Mouse (Mus musculus) midbrain, embryonic 12.5 days (tissue): ENCODE data around the gene Ippk. TPM values are rescaled to one million over a fixed set of nuclear protein-coding genes. Genes with fewer than 3 reads are reported as not detected.

Experiments used
- ATAC-seq: fragments of 200-750 bp; cut with Nextera tagmentation; 2 replicates; pipeline ENCODE4 v1.8.0; 2017; ENCODE audit warnings: low read depth, moderate TSS enrichment, moderate library complexity; ENCODE audit not compliant: low FRiP score
- H3K27ac ChIP-seq: fragments of 300-500 bp; sonication (generic); replicated peaks from 2 replicates; pipeline ENCODE4 v1.5.1; 2016; ENCODE audit warnings: mild to moderate bottlenecking
- H3K27me3 ChIP-seq: fragments of 300-500 bp; sonication (generic); 2 replicates; pipeline ENCODE4 v1.6.1; 2016; ENCODE audit warnings: mild to moderate bottlenecking
- H3K36me3 ChIP-seq: fragments of 300-500 bp; sonication (generic); 2 replicates; pipeline ENCODE4 v1.6.1; 2016
- H3K4me1 ChIP-seq: fragments of 300-500 bp; sonication (generic); 2 replicates; pipeline ENCODE4 v1.6.1; 2016
- H3K4me2 ChIP-seq: fragments of 300-500 bp; sonication (generic); replicated peaks from 2 replicates; pipeline ENCODE4 v1.6.1; 2016; ENCODE audit warnings: mild to moderate bottlenecking, moderate library complexity
- H3K4me3 ChIP-seq: fragments of 300-500 bp; sonication (generic); 2 replicates; pipeline ENCODE4 v1.5.1; 2016; ENCODE audit warnings: mild to moderate bottlenecking
- H3K9ac ChIP-seq: fragments of 300-500 bp; sonication (generic); replicated peaks from 2 replicates; pipeline ENCODE4 v1.6.1; 2016; ENCODE audit warnings: mild to moderate bottlenecking, moderate library complexity
- H3K9me3 ChIP-seq: fragments of 300-500 bp; sonication (generic); 2 replicates; pipeline ENCODE4 v1.6.1; 2016; ENCODE audit warnings: mild to moderate bottlenecking
- WGBS: fragments of 180-500 bp; shearing (Covaris S2); methylation state at CpG from one replicate; pipeline ENCODE4 v1.1.7; 2016; 5-methylcytosine and 5-hydroxymethylcytosine counted together
- polyA plus RNA-seq: library from polyadenylated mRNA; unstranded; fragments of >200 nt; fragmentation: Nextera tagmentation; extraction: Ambion mirVana; gene quantifications from 2 replicates; pipeline ENCODE4 v1.2.1, GENCODE M21; 2016

Gene Ippk
- polyA plus RNA-seq, 1 experiment from 2014 or later, result 16.3 TPM

DNA sequence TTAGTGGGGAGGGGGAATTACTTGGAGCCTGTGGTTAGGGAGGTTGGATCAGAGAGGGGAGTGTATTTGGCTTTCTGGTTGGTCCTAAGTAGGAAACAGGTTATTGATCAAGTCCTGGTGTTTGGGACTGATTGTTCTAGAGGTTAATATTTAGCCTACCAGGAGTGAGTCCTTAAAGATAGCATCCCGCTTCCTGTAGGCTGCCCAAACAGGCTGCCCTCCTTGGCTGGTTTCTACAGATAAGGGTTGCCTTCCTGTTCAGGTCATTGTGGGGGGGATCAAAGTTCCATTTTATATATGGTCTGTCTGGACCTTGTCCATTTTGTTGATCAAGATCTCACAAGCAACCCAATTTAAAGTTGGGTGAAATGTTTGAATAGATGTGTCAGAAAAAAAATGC, 27.5 kb upstream of the Ippk start:
- no peaks in the 10 kb centered on the region for H3K4me1 ChIP-seq
- no peak overlapping the region for H3K4me2 ChIP-seq
- WGBS, result 92% methylated on average over 1 of the region's 1 CpGs
- ATAC-seq, result no peak
- H3K4me3 ChIP-seq, result no peak overlapping the region
- H3K27me3 ChIP-seq, result no peaks in the 10 kb centered on the region
- H3K36me3 ChIP-seq, result peaks cover 17% of the 10 kb centered on the region
- no peaks in the 10 kb centered on the region for H3K9me3 ChIP-seq
- no peak overlapping the region for H3K9ac ChIP-seq
- H3K27ac ChIP-seq, result no peak overlapping the region

GRCm38 (mm10) chr13:49394886-49395447, 26.1 kb upstream of the Ippk start:
- Histone ChIP-seq H3K4me2 (no peak overlapping the region), H3K4me1 (no peaks in the 10 kb centered on the region), H3K36me3 (peaks cover 14% of the 10 kb centered on the region), H3K9me3 (no peaks in the 10 kb centered on the region), H3K4me3 (no peak overlapping the region), H3K27me3 (no peaks in the 10 kb centered on the region), H3K9ac (no peak overlapping the region), H3K27ac (no peak overlapping the region)
- WGBS, result 97% methylated on average over 3 of the region's 3 CpGs
- no peak for ATAC-seq

DNA sequence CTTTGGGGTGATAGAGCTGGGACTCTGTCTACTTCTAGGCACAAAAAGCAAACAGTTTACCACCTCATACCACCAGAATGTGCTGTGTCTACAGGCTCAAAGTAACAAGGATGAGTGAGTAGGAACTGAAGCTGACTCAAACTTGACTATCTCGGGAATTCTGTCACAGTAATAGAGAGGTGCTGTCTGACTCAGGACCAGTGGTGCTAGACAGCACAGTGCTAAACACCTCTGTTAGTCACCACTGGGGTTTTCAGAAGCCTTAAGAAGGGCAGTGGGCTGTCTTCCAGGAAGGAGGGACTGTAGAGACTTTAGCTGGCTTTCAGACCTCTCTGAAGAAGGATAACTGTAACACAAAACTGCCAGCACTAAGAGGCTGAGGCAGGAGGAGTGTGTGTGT, 24.3 kb upstream of the Ippk start:
- Histone ChIP-seq H3K4me2 (no peak overlapping the region), H3K27ac (no peak overlapping the region), H3K9ac (no peak overlapping the region), H3K36me3 (no peaks in the 10 kb centered on the region), H3K27me3 (no peaks in the 10 kb centered on the region), H3K4me1 (no peaks in the 10 kb centered on the region), H3K4me3 (no peak overlapping the region), H3K9me3 (no peaks in the 10 kb centered on the region)
- 76% methylated on average over 1 of the region's 1 CpGs for WGBS
- ATAC-seq, result no peak

DNA sequence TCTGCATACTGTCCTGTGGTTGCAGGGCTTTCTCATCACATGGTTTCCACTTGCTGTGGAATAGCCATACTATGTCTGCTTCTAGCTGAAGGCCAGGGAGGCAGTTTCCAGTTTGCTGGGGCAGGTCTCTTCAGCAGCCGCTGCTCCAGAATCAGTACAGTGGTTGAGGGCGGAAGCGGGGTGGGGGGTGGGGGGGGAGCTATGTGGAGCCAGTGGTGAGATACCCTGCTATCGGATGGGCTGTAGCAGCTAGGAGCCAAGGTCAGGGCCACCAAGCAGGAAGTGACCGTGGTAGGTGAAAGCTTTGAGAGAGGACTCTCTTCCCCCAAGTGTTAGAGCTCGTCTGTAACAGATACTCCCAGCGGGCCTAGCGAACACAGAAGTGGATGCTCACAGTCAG, 22.9 kb upstream of the Ippk start:
- H3K4me3 ChIP-seq, result no peak overlapping the region
- no peak overlapping the region for H3K9ac ChIP-seq
- H3K4me1 ChIP-seq, result no peaks in the 10 kb centered on the region
- WGBS, result 90% methylated on average over 8 of the region's 8 CpGs
- no peak overlapping the region for H3K27ac ChIP-seq
- H3K4me2 ChIP-seq, result no peak overlapping the region
- H3K27me3 ChIP-seq, result no peaks in the 10 kb centered on the region
- H3K36me3 ChIP-seq, result no peaks in the 10 kb centered on the region
- ATAC-seq, result no peak
- H3K9me3 ChIP-seq, result no peaks in the 10 kb centered on the region

GRCm38 (mm10) chr13:49400139-49400538, 20.9 kb upstream of the Ippk start:
- WGBS, result 81% methylated on average over 6 of the region's 6 CpGs
- H3K9ac ChIP-seq, result no peak overlapping the region
- no peak overlapping the region for H3K4me2 ChIP-seq
- H3K27me3 ChIP-seq, result no peaks in the 10 kb centered on the region
- H3K4me1 ChIP-seq, result no peaks in the 10 kb centered on the region
- H3K4me3 ChIP-seq, result no peak overlapping the region
- H3K27ac ChIP-seq, result no peak overlapping the region
- H3K9me3 ChIP-seq, result no peaks in the 10 kb centered on the region
- H3K36me3 ChIP-seq, result no peaks in the 10 kb centered on the region
- ATAC-seq, result no peak

GRCm38 (mm10) chr13:49402628-49403027, 18.4 kb upstream of the Ippk start:
- no peaks in the 10 kb centered on the region for H3K9me3 ChIP-seq
- no peaks in the 10 kb centered on the region for H3K27me3 ChIP-seq
- no peak overlapping the region for H3K27ac ChIP-seq
- no peak overlapping the region for H3K4me3 ChIP-seq
- H3K36me3 ChIP-seq, result no peaks in the 10 kb centered on the region
- H3K9ac ChIP-seq, result no peak overlapping the region
- H3K4me1 ChIP-seq, result no peaks in the 10 kb centered on the region
- H3K4me2 ChIP-seq, result no peak overlapping the region
- no peak for ATAC-seq
- WGBS, result 89% methylated on average over 2 of the region's 2 CpGs

DNA sequence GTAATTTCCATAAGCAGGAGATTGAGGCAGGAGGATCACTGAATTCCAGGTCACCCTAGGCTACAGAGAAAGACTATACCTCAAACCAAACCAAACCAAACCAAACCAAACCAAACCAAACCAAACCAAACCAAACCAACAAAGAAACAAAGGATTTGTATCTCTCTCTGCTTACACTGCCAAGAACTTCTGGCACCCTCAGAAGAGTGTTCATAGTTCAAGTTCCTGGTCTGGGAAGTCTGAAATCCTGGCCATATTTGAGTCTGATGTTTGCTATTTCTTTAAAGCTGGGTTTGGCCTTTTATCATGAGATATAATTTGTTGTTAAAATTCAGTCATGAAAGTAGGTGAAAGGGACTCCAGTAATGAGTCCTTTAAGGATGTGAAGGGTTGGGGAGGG, 13.3 kb upstream of the Ippk start:
- no peak overlapping the region for H3K9ac ChIP-seq
- no peaks in the 10 kb centered on the region; the same call in 1 of the 2 replicates for H3K27me3 ChIP-seq
- H3K4me2 ChIP-seq, result no peak overlapping the region
- no peak overlapping the region for H3K27ac ChIP-seq
- H3K36me3 ChIP-seq, result no peaks in the 10 kb centered on the region
- ATAC-seq, result no peak
- no peaks in the 10 kb centered on the region for H3K4me1 ChIP-seq
- no peak overlapping the region for H3K4me3 ChIP-seq
- H3K9me3 ChIP-seq, result no peaks in the 10 kb centered on the region

- peak; percentile 38; the same call in 1 of the 2 replicates for ATAC-seq
Measured at GRCm38 (mm10) chr13:49421606-49421917, 513 bp downstream of the Ippk start.

DNA sequence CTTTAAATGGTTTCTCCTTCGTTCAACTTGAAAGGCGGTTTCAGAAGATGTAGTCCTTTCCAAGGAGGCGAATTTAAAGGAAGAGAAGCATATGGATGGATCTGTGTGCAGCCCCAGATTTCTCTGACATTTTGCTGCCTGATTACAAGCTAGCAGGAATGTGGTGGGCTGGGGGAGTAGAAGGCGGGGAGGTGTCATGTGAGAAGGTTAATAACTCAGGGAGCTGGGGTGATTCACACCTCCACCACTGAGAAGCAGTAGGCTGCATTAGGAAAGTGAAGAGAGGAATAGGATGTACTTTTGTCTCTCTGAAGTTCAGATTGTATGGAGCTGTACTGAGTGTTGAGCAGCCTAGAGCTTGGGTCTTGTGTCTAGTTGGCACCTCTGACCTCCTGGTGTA, 910 bp downstream of the Ippk start:
- WGBS, result 36% methylated on average over 4 of the region's 4 CpGs
- Histone ChIP-seq H3K27me3 (0 out of 2 replicates have a peak, but pooled peaks cover 5% of the 10 kb centered on the region), H3K9me3 (no peaks in the 10 kb centered on the region), H3K9ac (peak overlapping the region; percentile 73), H3K4me3 (peak overlapping the region; percentile 83), H3K4me2 (peak overlapping the region; percentile 79), H3K4me1 (peaks cover 27% of the 10 kb centered on the region), H3K27ac (no peak overlapping the region), H3K36me3 (no peaks in the 10 kb centered on the region)
- no peak for ATAC-seq

More at GRCm38 (mm10) chr13:49421606-49421917, 513 bp downstream of the Ippk start:
- H3K4me3 ChIP-seq, result peak overlapping the region; percentile 83
- H3K4me1 ChIP-seq, result peaks cover 27% of the 10 kb centered on the region
- H3K36me3 ChIP-seq, result no peaks in the 10 kb centered on the region
- H3K9me3 ChIP-seq, result no peaks in the 10 kb centered on the region
- peak overlapping the region; percentile 73 for H3K9ac ChIP-seq
- H3K27ac ChIP-seq, result peak overlapping the region; percentile 79
- H3K4me2 ChIP-seq, result peak overlapping the region; percentile 79
- 1% methylated on average over 15 of the region's 15 CpGs for WGBS
- 0 out of 2 replicates have a peak, but pooled peaks cover 5% of the 10 kb centered on the region for H3K27me3 ChIP-seq

DNA sequence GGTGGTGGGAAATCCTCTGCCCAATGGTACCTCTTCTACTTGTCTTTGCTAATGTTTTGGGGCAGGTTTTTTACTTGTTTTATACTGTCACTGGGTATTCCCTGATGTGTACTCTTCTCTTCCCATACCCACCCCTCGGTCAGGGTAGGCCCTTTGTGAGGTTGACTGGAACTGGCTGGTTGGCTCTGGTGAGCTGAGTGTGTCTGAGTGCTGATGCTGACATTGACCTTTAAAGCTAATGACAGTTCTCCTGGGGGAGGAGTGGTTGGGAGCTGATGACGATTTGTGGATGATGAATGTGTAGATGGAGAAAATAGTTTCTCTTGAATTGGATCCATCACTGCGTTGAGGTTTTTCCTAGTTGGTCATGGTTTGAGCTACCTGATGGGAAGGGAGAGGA, 5.7 kb downstream of the Ippk start:
- no peak overlapping the region for H3K4me3 ChIP-seq
- H3K27me3 ChIP-seq, result no peaks in the 10 kb centered on the region
- WGBS, result 93% methylated on average over 3 of the region's 3 CpGs
- no peaks in the 10 kb centered on the region for H3K9me3 ChIP-seq
- no peak overlapping the region for H3K9ac ChIP-seq
- H3K27ac ChIP-seq, result no peak overlapping the region
- peaks cover 24% of the 10 kb centered on the region for H3K4me1 ChIP-seq
- ATAC-seq, result no peak
- no peak overlapping the region for H3K4me2 ChIP-seq
- H3K36me3 ChIP-seq, result no peaks in the 10 kb centered on the region

DNA sequence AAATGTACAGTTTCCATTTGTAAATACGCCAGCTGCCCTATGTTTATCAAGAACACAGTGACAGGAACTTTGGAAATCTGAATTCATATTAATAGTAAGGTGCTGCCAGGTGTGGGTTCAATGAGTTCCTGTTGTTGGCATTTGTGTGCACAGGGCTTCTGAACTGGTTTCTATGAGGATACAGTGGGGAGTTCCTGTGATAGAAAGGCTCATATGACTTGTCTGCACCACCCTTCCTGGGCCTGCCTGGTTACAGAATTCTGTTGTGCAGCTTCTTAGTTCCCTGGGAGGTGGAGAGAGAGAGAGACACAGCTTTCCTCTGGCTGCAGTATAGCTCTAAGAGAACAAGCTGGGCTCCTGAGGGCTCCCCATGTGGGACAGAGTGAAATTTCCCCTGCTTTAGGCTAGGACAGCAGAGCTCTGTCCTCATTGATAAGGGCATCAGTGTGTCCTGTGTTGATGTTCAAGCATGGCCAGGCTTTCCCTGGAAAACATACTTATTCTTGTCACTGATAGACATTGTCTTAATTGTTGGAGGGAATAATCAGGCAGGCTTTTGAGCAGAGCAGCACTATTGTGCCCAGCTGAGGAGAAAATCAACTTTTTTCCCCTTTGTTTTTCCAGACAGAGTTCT, 7.1 kb downstream of the Ippk start:
- WGBS, result 72% methylated on average over 1 of the region's 1 CpGs
- Histone ChIP-seq H3K4me1 (peaks cover 10% of the 10 kb centered on the region), H3K27ac (no peak overlapping the region), H3K36me3 (peaks cover 12% of the 10 kb centered on the region), H3K9me3 (no peaks in the 10 kb centered on the region), H3K9ac (no peak overlapping the region), H3K4me3 (no peak overlapping the region), H3K4me2 (no peak overlapping the region), H3K27me3 (no peaks in the 10 kb centered on the region)
- ATAC-seq, result no peak

- 79% methylated on average over 4 of the region's 4 CpGs for WGBS
- H3K9ac ChIP-seq, result no peak overlapping the region
- H3K4me1 ChIP-seq, result peaks cover 5% of the 10 kb centered on the region; the same call in 1 of the 2 replicates
- no peak overlapping the region for H3K4me2 ChIP-seq
- no peak overlapping the region for H3K4me3 ChIP-seq
- no peak overlapping the region for H3K27ac ChIP-seq
- no peaks in the 10 kb centered on the region for H3K27me3 ChIP-seq
- no peak for ATAC-seq
- peaks cover 27% of the 10 kb centered on the region for H3K36me3 ChIP-seq
- H3K9me3 ChIP-seq, result no peaks in the 10 kb centered on the region
Measured at GRCm38 (mm10) chr13:49430529-49430928, 9.5 kb downstream of the Ippk start.
